Mouse (Mus musculus) hindbrain, embryonic 14.5 days (tissue): Measurements from ENCODE around the gene Trir. TPM values are rescaled to one million over a fixed set of nuclear protein-coding genes. Genes with fewer than 3 reads are reported as not detected.

Source experiments
- ATAC-seq: fragments of 200-750 bp; cut with Nextera tagmentation; 2 replicates; pipeline ENCODE4 v1.8.0; 2017; ENCODE audit warnings: moderate number of reproducible peaks, mild to moderate bottlenecking, moderate TSS enrichment, moderate library complexity; ENCODE audit not compliant: low FRiP score
- DNase-seq: peaks from one replicate; pipeline ENCODE4 v3.0.0-alpha.2; 2015; ENCODE audit warnings: low spot score
- H3K27ac ChIP-seq: fragments of 300-500 bp; sonication (generic); 2 replicates; pipeline ENCODE4 v1.5.1; 2014; ENCODE audit warnings: mild to moderate bottlenecking, moderate library complexity
- H3K27me3 ChIP-seq: fragments of 300-500 bp; sonication (generic); 2 replicates; pipeline ENCODE4 v1.6.1; 2014; ENCODE audit warnings: mild to moderate bottlenecking, low read length, mixed read lengths; ENCODE audit not compliant: control insufficient read depth, insufficient read depth
- H3K36me3 ChIP-seq: fragments of 300-500 bp; sonication (generic); replicated peaks from 2 replicates; pipeline ENCODE4 v1.6.1; 2014; ENCODE audit not compliant: control insufficient read depth, insufficient read depth
- H3K4me1 ChIP-seq: fragments of 300-500 bp; sonication (generic); replicated peaks from 2 replicates; pipeline ENCODE4 v1.6.1; 2014; ENCODE audit warnings: antibody characterized with exemption, low read length, mixed read lengths; ENCODE audit not compliant: control insufficient read depth, insufficient read depth
- H3K4me2 ChIP-seq: fragments of 300-500 bp; sonication (generic); replicated peaks from 2 replicates; pipeline ENCODE4 v1.6.1; 2014; ENCODE audit warnings: mild to moderate bottlenecking, moderate library complexity
- H3K4me3 ChIP-seq: fragments of 300-500 bp; sonication (generic); replicated peaks from 2 replicates; pipeline ENCODE4 v1.5.1; 2014; ENCODE audit warnings: mild to moderate bottlenecking, low read length
- H3K9ac ChIP-seq: fragments of 300-500 bp; sonication (generic); 2 replicates; pipeline ENCODE4 v1.6.1; 2014
- H3K9me3 ChIP-seq: fragments of 300-500 bp; sonication (generic); 2 replicates; pipeline ENCODE4 v1.6.1; 2016; ENCODE audit warnings: low read length; ENCODE audit not compliant: control insufficient read depth
- WGBS: fragments of 180-500 bp; shearing (Covaris S2); extraction: QIAGEN DNeasy Blood & Tissue Kit; methylation state at CpG from one replicate; pipeline ENCODE4 v1.1.7; 2014; 5-methylcytosine and 5-hydroxymethylcytosine counted together
- polyA plus RNA-seq: library from polyadenylated mRNA; unstranded; fragments of >200 nt; fragmentation: Nextera tagmentation; extraction: Ambion mirVana; gene quantifications from 2 replicates; pipeline ENCODE4 v1.2.1, GENCODE M21; 2014

The Trir gene
- polyA plus RNA-seq, 1 experiment from 2014 or later, result 162 TPM

GRCm38 (mm10) chr8:85037681-85038531 lies 11.3 kb downstream of the Trir start:
- peak overlapping the region; percentile 91 for H3K4me2 ChIP-seq
- H3K27me3 ChIP-seq, result no peaks in the 10 kb centered on the region
- peak overlapping the region; percentile 97 for H3K27ac ChIP-seq
- DNase-seq (peak; percentile 34), ATAC-seq (peak; percentile 3; the same call in 1 of the 2 replicates)
- peak overlapping the region; percentile 86 for H3K9ac ChIP-seq
- WGBS, result under 1% methylated on average over 57 of the region's 57 CpGs
- peaks cover 25% of the 10 kb centered on the region for H3K4me1 ChIP-seq
- peak overlapping the region; percentile 73 for H3K4me3 ChIP-seq
- no peaks in the 10 kb centered on the region for H3K9me3 ChIP-seq
- peaks cover 23% of the 10 kb centered on the region for H3K36me3 ChIP-seq

GRCm38 (mm10) chr8:85043619-85044018 lies 17.0 kb downstream of the Trir start:
- no peak for ATAC-seq

DNA sequence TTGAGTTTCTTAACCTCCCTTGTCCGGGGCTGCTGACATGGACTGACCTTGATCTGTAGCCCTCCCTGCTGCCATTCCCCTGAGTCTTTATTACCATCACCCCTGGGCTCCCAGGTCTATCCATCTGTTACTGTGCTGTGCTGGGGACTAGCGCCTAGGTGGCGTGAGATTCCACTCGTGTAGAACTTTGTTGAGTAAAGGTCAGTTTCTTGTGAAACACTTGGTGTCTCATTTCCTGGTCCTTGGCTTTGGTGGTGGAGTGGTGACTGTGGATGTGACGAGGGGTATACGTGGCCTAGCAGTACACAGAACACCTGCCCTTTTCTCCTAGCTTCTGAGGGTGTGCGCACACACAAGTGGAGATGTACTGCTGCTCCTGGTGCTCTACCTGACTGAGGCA lies 30.7 kb downstream of the Trir start:
- no peak for ATAC-seq
- H3K36me3 ChIP-seq, result peaks cover 64% of the 10 kb centered on the region

More at GRCm38 (mm10) chr8:85043619-85044018, 17.0 kb downstream of the Trir start:
- no peak for DNase-seq
- Histone ChIP-seq H3K36me3 (peaks cover 76% of the 10 kb centered on the region), H3K4me1 (peaks cover 7% of the 10 kb centered on the region), H3K27ac (no peak overlapping the region), H3K27me3 (no peaks in the 10 kb centered on the region), H3K4me2 (no peak overlapping the region), H3K9ac (no peak overlapping the region), H3K4me3 (no peak overlapping the region), H3K9me3 (no peaks in the 10 kb centered on the region)
- 94% methylated on average over 6 of the region's 6 CpGs for WGBS

DNA sequence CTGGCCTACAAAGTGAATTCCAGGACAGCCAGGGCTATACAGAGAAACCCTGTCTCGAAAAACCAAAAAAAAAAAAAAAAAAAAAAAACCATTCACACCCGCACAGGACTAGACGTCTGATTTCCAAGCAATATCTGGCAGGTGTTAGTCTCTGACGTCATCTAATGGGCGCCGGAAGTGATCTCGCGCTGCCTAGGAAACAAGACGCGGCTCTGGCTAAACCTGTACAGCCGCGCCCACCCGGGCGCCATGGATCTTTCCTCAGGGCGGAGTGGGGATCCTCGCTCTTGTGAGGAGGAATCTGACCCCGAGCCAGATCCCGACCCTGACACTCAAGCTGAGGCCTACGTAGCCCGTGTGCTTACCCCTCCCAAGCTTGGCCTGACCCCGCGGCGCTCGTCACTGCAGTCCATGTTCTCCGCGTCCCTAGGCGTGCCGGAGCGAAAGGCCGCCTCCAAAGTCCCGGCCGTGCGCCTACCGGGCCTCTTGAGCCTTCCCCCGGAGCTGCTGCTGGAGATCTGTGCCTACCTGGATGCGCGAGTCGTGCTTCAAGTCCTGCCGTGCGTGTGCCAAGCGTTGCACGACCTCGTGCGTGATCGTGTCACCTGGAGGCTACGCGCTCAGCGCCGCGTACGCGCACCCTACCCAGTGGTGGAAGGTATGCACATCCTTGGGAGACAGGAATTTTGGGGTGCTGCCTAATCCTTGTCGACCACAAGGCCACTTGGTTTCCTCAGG lies 33.4 kb downstream of the Trir start, which contains the start of gene Fbxw9:
Fbxw9 (plus strand) TSS at position 177 of the 738 bp plus-strand sequence.
- Histone ChIP-seq H3K9ac (peak within 1 kb of the TSS; percentile 89), H3K4me2 (peak within 1 kb of the TSS; percentile 86), H3K4me3 (peak within 1 kb of the TSS; percentile 96), H3K27me3 (no peaks in the 10 kb centered on the region), H3K36me3 (peaks cover 57% of the 10 kb centered on the region), H3K4me1 (peaks cover 16% of the 10 kb centered on the region), H3K9me3 (no peaks in the 10 kb centered on the region), H3K27ac (peak within 1 kb of the TSS; percentile 66)
- DNase-seq (peak; percentile 98), ATAC-seq (peak; percentile 92)
- WGBS, result under 1% methylated on average over 52 of the region's 53 CpGs

More for the DNA sequence above, 30.7 kb downstream of the Trir start:
- H3K9ac ChIP-seq, result no peak overlapping the region
- H3K4me2 ChIP-seq, result no peak overlapping the region
- DNase-seq, result no peak
- 85% methylated on average over 7 of the region's 7 CpGs for WGBS
- no peaks in the 10 kb centered on the region for H3K9me3 ChIP-seq
- no peaks in the 10 kb centered on the region for H3K27me3 ChIP-seq
- H3K4me3 ChIP-seq, result no peak overlapping the region
- H3K27ac ChIP-seq, result no peak overlapping the region
- H3K4me1 ChIP-seq, result peaks cover 16% of the 10 kb centered on the region

DNA sequence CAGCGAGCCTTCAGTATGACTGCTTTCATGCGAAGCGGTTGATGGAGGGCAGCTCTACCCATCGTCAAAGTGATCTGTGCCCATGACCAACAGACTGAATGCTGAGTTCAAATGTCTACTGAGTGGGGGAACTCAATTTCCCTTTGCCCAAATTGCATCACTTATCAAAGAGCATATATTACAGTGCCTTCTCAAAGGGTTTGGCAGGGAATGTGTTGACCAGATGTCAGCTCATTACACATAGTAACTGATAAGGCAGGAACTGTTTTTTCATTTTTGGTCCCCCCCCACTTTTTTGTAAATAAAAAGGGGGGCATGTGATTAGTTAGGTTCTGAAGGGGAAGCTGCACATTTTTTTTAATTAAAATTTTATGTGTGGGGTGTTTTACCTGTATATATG lies 36.0 kb downstream of the Trir start:
- Histone ChIP-seq H3K4me1 (peaks cover 16% of the 10 kb centered on the region), H3K4me2 (no peak overlapping the region), H3K9me3 (no peaks in the 10 kb centered on the region), H3K36me3 (peaks cover 57% of the 10 kb centered on the region), H3K9ac (no peak overlapping the region), H3K4me3 (no peak overlapping the region), H3K27me3 (no peaks in the 10 kb centered on the region), H3K27ac (no peak overlapping the region)
- WGBS, result 98% methylated on average over 4 of the region's 4 CpGs
- ATAC-seq (no peak), DNase-seq (no peak)

DNA sequence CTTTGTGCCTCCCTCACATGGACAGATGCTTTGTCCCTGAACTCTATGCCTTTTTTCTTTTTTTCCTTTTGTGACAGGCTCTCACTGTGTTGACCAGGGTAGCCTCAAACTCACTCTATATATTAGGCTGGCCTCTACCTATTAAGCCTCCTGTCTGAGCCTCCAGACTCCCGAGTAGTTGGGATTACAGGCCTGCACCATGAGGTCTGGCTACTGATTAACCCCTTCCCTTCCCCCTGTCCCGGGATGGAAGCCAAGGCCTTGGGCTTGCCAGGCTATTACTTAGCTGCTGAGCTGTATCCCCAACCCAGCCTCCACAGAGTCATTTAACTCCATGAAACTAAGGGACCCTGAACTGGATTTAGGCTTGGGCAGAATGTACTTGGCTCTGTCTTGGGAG lies 38.6 kb downstream of the Trir start:
- H3K9me3 ChIP-seq, result no peaks in the 10 kb centered on the region
- H3K4me3 ChIP-seq, result no peak overlapping the region
- H3K36me3 ChIP-seq, result peaks cover 68% of the 10 kb centered on the region
- no peak overlapping the region for H3K9ac ChIP-seq
- ATAC-seq (no peak), DNase-seq (no peak)
- WGBS, result 25% methylated on average over 2 of the region's 2 CpGs
- no peak overlapping the region for H3K4me2 ChIP-seq
- peaks cover 16% of the 10 kb centered on the region for H3K4me1 ChIP-seq
- H3K27ac ChIP-seq, result no peak overlapping the region
- H3K27me3 ChIP-seq, result no peaks in the 10 kb centered on the region

DNA sequence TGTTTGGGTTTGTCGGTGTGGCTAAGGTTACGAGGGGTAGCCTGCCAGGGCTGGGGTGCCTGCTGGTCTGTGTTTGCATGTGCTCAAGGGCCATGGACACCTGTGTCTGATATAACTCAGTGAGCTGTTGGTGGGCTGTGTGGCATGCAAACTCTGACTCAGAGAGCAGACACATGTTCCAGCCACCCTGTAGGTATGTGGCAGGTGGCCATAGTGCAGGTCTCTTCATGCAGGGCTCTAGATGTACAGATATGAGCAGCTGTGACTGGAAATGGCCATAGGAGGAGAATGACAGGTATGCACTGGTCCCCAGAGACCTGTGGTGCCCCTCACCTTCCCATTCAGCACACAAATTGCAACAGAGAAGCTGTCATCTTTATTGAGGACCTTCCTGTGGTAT lies 40.5 kb downstream of the Trir start:
- no peaks in the 10 kb centered on the region for H3K9me3 ChIP-seq
- H3K27ac ChIP-seq, result no peak overlapping the region
- ATAC-seq, result no peak
- 91% methylated on average over 2 of the region's 2 CpGs for WGBS
- H3K4me3 ChIP-seq, result no peak overlapping the region
- no peak for DNase-seq
- H3K27me3 ChIP-seq, result no peaks in the 10 kb centered on the region
- peaks cover 63% of the 10 kb centered on the region for H3K36me3 ChIP-seq
- H3K4me1 ChIP-seq, result peaks cover 6% of the 10 kb centered on the region
- H3K4me2 ChIP-seq, result no peak overlapping the region
- H3K9ac ChIP-seq, result no peak overlapping the region

DNA sequence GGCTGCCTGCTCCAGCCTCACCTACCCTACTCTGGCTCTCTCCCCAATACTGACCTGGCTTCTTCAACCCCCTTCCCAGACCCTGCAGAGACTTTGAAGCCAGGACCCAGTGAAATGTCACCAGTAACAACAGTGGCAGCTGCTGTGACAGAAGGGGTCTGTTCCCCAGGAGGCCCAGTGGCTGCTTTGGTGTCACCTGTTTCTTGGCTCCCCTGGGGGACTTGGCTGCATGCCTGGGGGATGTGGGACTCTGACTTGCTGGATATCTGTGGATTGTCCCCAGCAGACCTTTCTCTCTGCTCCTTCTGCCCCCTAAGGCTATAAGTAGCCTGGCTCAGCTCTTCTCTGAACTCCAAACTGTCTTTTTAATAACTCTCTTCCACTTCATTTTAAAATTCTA lies 41.4 kb downstream of the Trir start, which contains the start of gene Gm5741:
Gm5741 (minus strand) TSS at position 1 of the 400 bp plus-strand sequence.
- Histone ChIP-seq H3K9me3 (no peaks in the 10 kb centered on the region), H3K9ac (no peak within 1 kb of the TSS), H3K36me3 (peaks cover 55% of the 10 kb centered on the region), H3K4me3 (no peak within 1 kb of the TSS), H3K4me2 (no peak within 1 kb of the TSS), H3K27ac (no peak within 1 kb of the TSS), H3K4me1 (peaks cover 14% of the 10 kb centered on the region), H3K27me3 (no peaks in the 10 kb centered on the region)
- no peak for ATAC-seq
- DNase-seq, result no peak

DNA sequence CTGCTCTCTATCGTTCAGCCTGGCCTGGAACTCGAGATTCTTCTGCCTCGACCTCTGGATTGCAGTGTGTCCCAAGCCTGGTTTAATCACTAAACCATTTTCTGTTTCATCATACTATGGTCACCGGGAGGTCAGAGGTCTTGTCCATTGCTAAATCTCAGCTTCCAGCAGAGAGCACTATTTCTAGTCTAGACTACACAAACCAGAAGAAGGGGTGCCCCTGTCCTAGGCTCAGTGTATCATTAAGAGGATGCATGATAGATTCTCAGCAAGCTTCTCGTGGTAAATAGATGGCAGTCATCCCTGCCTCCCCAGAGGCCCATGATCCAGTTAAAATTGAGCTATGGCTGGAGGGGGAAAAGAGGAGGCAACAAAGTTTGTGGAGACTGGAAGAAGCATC lies 44.4 kb downstream of the Trir start:
- ATAC-seq (no peak), DNase-seq (no peak)
- peaks cover 60% of the 10 kb centered on the region for H3K36me3 ChIP-seq
- peaks cover 15% of the 10 kb centered on the region for H3K4me1 ChIP-seq
- H3K4me2 ChIP-seq, result peak overlapping the region; percentile 72
- peak overlapping the region; percentile 86 for H3K27ac ChIP-seq
- H3K4me3 ChIP-seq, result peak overlapping the region; percentile 83
- no peaks in the 10 kb centered on the region for H3K9me3 ChIP-seq
- H3K27me3 ChIP-seq, result no peaks in the 10 kb centered on the region
- H3K9ac ChIP-seq, result peak overlapping the region; percentile 79; the same call in 1 of the 2 replicates
- whole genome bisulfite sequencing, result 81% methylated on average over 5 of the region's 5 CpGs
